Mouse (Mus musculus) CD4-positive, CD25-positive, alpha-beta regulatory T cell, adult 4 months (primary cell): ENCODE measurements around the gene Faim. TPM values are rescaled to one million over a fixed set of nuclear protein-coding genes. Genes with fewer than 3 reads are reported as not detected.

Experiments used
- polyA plus RNA-seq, 2 experiments: library from polyadenylated mRNA; unstranded; fragments of 100-300 nt; shearing (Covaris generic); gene quantifications; one replicate each; pipeline ENCODE4 v1.2.1; 2017

Gene Faim
- polyA plus RNA-seq, 2 experiments from 2014 or later, result 48.3 to 57.8 TPM

Other genes with a start within 250 kb of the Faim start
- not detected for gene Prr23a1, start 143.9 kb upstream of the Faim start, polyA plus RNA-seq
- gene Prr23a2, start 129.9 kb upstream of the Faim start, polyA plus RNA-seq, result not detected
- gene Prr23a3, start 121.6 kb upstream of the Faim start, polyA plus RNA-seq, result not detected
- gene 7420426K07Rik, start 83.3 kb upstream of the Faim start, polyA plus RNA-seq, result not detected
- gene Foxl2, start 31.1 kb upstream of the Faim start, polyA plus RNA-seq, result not detected
- under 1 TPM; 0.81 to 0.97 TPM for gene Gm1123, start 49.3 kb downstream of the Faim start, polyA plus RNA-seq
- gene Pik3cb, start 154.2 kb downstream of the Faim start, polyA plus RNA-seq, result 1 to 10 TPM in 1 of 2 experiments, under 1 TPM in 1; 0.81 to 1.3 TPM